Mouse (Mus musculus) macrophage (primary cell): ENCODE results near the gene Cfap298. TPM values are rescaled to one million over a fixed set of nuclear protein-coding genes. Genes with fewer than 3 reads are reported as not detected.

Source experiments
- H3K27ac ChIP-seq: fragments of 350-480 bp; formaldehyde crosslinking; 2 replicates; pipeline ENCODE4 v1.9.0; 2021
- H3K36me3 ChIP-seq: fragments of 350-480 bp; formaldehyde crosslinking; 2 replicates; pipeline ENCODE4 v1.9.0; 2021; ENCODE audit errors: inconsistent target
- H3K4me3 ChIP-seq: fragments of 350-480 bp; formaldehyde crosslinking; 2 replicates; pipeline ENCODE4 v1.9.0; 2021; ENCODE audit errors: inconsistent target
- H3K79me2 ChIP-seq: fragments of 350-480 bp; formaldehyde crosslinking; 2 replicates; pipeline ENCODE4 v1.9.0; 2021; ENCODE audit errors: inconsistent target
- WGBS: methylation state at CpG from one replicate; pipeline ENCODE4 v1.1.7; 2026; ENCODE audit warnings: inconsistent platforms; ENCODE audit not compliant: missing documents; 5-methylcytosine and 5-hydroxymethylcytosine counted together
- polyA plus RNA-seq: library from polyadenylated mRNA; stranded (reverse); fragments of 250-400 nt; gene quantifications from 3 replicates; pipeline ENCODE4 v1.2.4, GENCODE M21; 2018; ENCODE audit warnings: inconsistent platforms

Gene Cfap298
- polyA plus RNA-seq, 1 experiment from 2014 or later, result 8.0 TPM

GRCm38 (mm10) chr16:90893792-90894191, 41.1 kb downstream of the Cfap298 start:
- no peaks in the 10 kb centered on the region for H3K79me2 ChIP-seq
- no peak overlapping the region for H3K27ac ChIP-seq
- no peaks in the 10 kb centered on the region for H3K36me3 ChIP-seq
- H3K4me3 ChIP-seq, result no peak overlapping the region
- 74% methylated on average over 9 of the region's 9 CpGs for WGBS

GRCm38 (mm10) chr16:90893019-90893418, 41.9 kb downstream of the Cfap298 start:
- Histone ChIP-seq H3K79me2 (no peaks in the 10 kb centered on the region), H3K27ac (no peak overlapping the region), H3K36me3 (no peaks in the 10 kb centered on the region), H3K4me3 (no peak overlapping the region)
- WGBS, result 83% methylated on average over 7 of the region's 7 CpGs

GRCm38 (mm10) chr16:90892081-90892480, 42.8 kb downstream of the Cfap298 start:
- H3K36me3 ChIP-seq, result no peaks in the 10 kb centered on the region
- H3K79me2 ChIP-seq, result no peaks in the 10 kb centered on the region
- no peak overlapping the region for H3K27ac ChIP-seq
- H3K4me3 ChIP-seq, result no peak overlapping the region
- WGBS, result 9% methylated on average over 8 of the region's 8 CpGs

- Histone ChIP-seq H3K36me3 (no peaks in the 10 kb centered on the region), H3K4me3 (no peak overlapping the region), H3K27ac (no peak overlapping the region), H3K79me2 (no peaks in the 10 kb centered on the region)
- 63% methylated on average over 14 of the region's 14 CpGs for WGBS
These were observed 43.3 kb downstream of the Cfap298 start for GRCm38 (mm10) chr16:90891601-90892000.

- Histone ChIP-seq H3K27ac (no peak overlapping the region), H3K36me3 (no peaks in the 10 kb centered on the region), H3K79me2 (no peaks in the 10 kb centered on the region), H3K4me3 (no peak overlapping the region)
- 81% methylated on average over 9 of the region's 9 CpGs for WGBS
These were observed 44.2 kb downstream of the Cfap298 start for GRCm38 (mm10) chr16:90890683-90891082.

- Histone ChIP-seq H3K27ac (no peak overlapping the region), H3K79me2 (no peaks in the 10 kb centered on the region), H3K4me3 (no peak overlapping the region), H3K36me3 (no peaks in the 10 kb centered on the region)
- 23% methylated on average over 9 of the region's 9 CpGs for WGBS
These were observed 48.9 kb downstream of the Cfap298 start for GRCm38 (mm10) chr16:90885781-90886565.

GRCm38 (mm10) chr16:90885351-90885750, 49.6 kb downstream of the Cfap298 start:
- Histone ChIP-seq H3K4me3 (no peak overlapping the region), H3K27ac (no peak overlapping the region), H3K36me3 (no peaks in the 10 kb centered on the region), H3K79me2 (no peaks in the 10 kb centered on the region)
- WGBS, result 10% methylated on average over 2 of the region's 2 CpGs

- WGBS, result 76% methylated on average over 8 of the region's 8 CpGs
- Histone ChIP-seq H3K27ac (no peak overlapping the region), H3K79me2 (no peaks in the 10 kb centered on the region), H3K36me3 (no peaks in the 10 kb centered on the region), H3K4me3 (no peak overlapping the region)
These were observed 52.4 kb downstream of the Cfap298 start for GRCm38 (mm10) chr16:90882501-90882977.

- 95% methylated on average over 3 of the region's 3 CpGs for WGBS
- H3K36me3 ChIP-seq, result no peaks in the 10 kb centered on the region
- no peak overlapping the region for H3K4me3 ChIP-seq
- no peaks in the 10 kb centered on the region for H3K79me2 ChIP-seq
- no peak overlapping the region for H3K27ac ChIP-seq
These were observed 56.6 kb downstream of the Cfap298 start for GRCm38 (mm10) chr16:90878135-90878860.

Other genes starting within 250 kb of the Cfap298 start
- 13.5 to 23.9 TPM (median 15.4 TPM) in 3 replicates for gene Mis18a, start 207.7 kb downstream of the Cfap298 start, polyA plus RNA-seq
- 0.38 to 1.3 TPM (median 1.2 TPM) in 3 replicates for gene Mrap, start 196.9 kb downstream of the Cfap298 start, polyA plus RNA-seq
- gene Urb1, start 124.7 kb downstream of the Cfap298 start, polyA plus RNA-seq, result 1.9 to 4.5 TPM (median 3.0 TPM) in 3 replicates
- gene Eva1c, start 108.4 kb downstream of the Cfap298 start, polyA plus RNA-seq, result not detected in 3 replicates
- gene Synj1, start 76.2 kb upstream of the Cfap298 start, polyA plus RNA-seq, result 79.6 to 138 TPM (median 127 TPM) in 3 replicates
- 23.7 to 51.4 TPM (median 36.2 TPM) in 3 replicates for gene Paxbp1, start 109.4 kb upstream of the Cfap298 start, polyA plus RNA-seq
- gene 4932438H23Rik, start 160.0 kb upstream of the Cfap298 start, polyA plus RNA-seq, result 0.08 to 0.14 TPM in 2 of 3 replicates, not detected in the other